26 mouse cellular contexts compared by ENCODE assay signal in genomic region chr5:51934910-51935309, GRCm38 (mm10).
"Had no signal": no experiment of that assay in that cellular context is flagged by ENCODE, and none has a peak within 500 bp of the region (broad histone marks: within the 10 kb centered on the region; RNA-seq: fewer than 3 reads in every experiment).

No protein-coding gene starts in this region.

- DNase-seq: forebrain, postnatal 0 days; gastrocnemius, adult 2 months; gastrocnemius, postnatal 10 days; gastrocnemius, postnatal 25 days; heart, postnatal 10 days; heart, postnatal 4 days; kidney, adult 2 months; kidney, adult 9 months; kidney, postnatal 10 days; kidney, postnatal 25 days; kidney, postnatal 4 days; layer of hippocampus, adult 9-11 months; layer of hippocampus, postnatal 36 days; left cerebral cortex, postnatal 4 days had no signal

- H3K4me1 ChIP-seq: heart, embryonic 12.5 days; intestine, embryonic 15.5 days; limb, embryonic 13.5 days; limb, embryonic 15.5 days; liver, embryonic 12.5 days had no signal

- H3K27ac ChIP-seq: gastrocnemius, adult 2 months; hindbrain, embryonic 10.5 days; hindbrain, embryonic 13.5 days; hindbrain, embryonic 15.5 days; intestine, embryonic 15.5 days; layer of hippocampus, adult 2 months; limb, embryonic 13.5 days; limb, embryonic 15.5 days; liver, embryonic 12.5 days; liver, embryonic 14.5 days had no signal

- ATAC-seq: forebrain, postnatal 0 days; inflammation-experienced regulatory T-cells, adult 6 months; intestine, embryonic 15.5 days; intestine, postnatal 0 days; liver, embryonic 12.5 days had no signal

- H3K4me3 ChIP-seq: gastrocnemius, adult 2 months; heart, embryonic 12.5 days; hindbrain, embryonic 10.5 days; hindbrain, embryonic 13.5 days; hindbrain, embryonic 15.5 days; intestine, embryonic 15.5 days; layer of hippocampus, adult 2 months; limb, embryonic 13.5 days; limb, embryonic 15.5 days; liver, embryonic 12.5 days had no signal

- H3K27me3 ChIP-seq: heart, embryonic 12.5 days; hindbrain, embryonic 13.5 days; hindbrain, embryonic 15.5 days; intestine, embryonic 15.5 days; limb, embryonic 13.5 days; limb, embryonic 15.5 days; liver, embryonic 12.5 days had no signal

- H3K36me3 ChIP-seq: heart, embryonic 12.5 days; hindbrain, embryonic 10.5 days; hindbrain, embryonic 13.5 days; hindbrain, embryonic 15.5 days; intestine, embryonic 15.5 days; limb, embryonic 13.5 days; limb, embryonic 15.5 days; liver, embryonic 12.5 days had no signal

- H3K4me2 ChIP-seq: heart, embryonic 12.5 days; hindbrain, embryonic 13.5 days; hindbrain, embryonic 15.5 days; intestine, embryonic 15.5 days; limb, embryonic 13.5 days; limb, embryonic 15.5 days; liver, embryonic 12.5 days had no signal

- H3K9ac ChIP-seq: forebrain, postnatal 0 days; heart, embryonic 12.5 days; hindbrain, embryonic 13.5 days; hindbrain, embryonic 15.5 days; intestine, embryonic 15.5 days; limb, embryonic 13.5 days; limb, embryonic 15.5 days; liver, embryonic 12.5 days; liver, embryonic 14.5 days had no signal

- H3K9me3 ChIP-seq: heart, embryonic 12.5 days; hindbrain, embryonic 10.5 days; hindbrain, embryonic 13.5 days; hindbrain, embryonic 15.5 days; intestine, embryonic 15.5 days; limb, embryonic 13.5 days; limb, embryonic 15.5 days; liver, embryonic 12.5 days had no signal
